Mouse (Mus musculus): Measurements from ENCODE around the gene Gnpnat1. TPM values are rescaled to one million over a fixed set of nuclear protein-coding genes. Genes with fewer than 3 reads are reported as not detected.

Gene Gnpnat1
- polyA plus RNA-seq, 1 experiment from 2014 or later, result 30.2 TPM

- no peak overlapping the region for H3K4me3 ChIP-seq
- no peaks in the 10 kb centered on the region for H3K4me1 ChIP-seq
- no peaks in the 10 kb centered on the region for H3K9me3 ChIP-seq
- no peak overlapping the region for H3K27ac ChIP-seq
- no peaks in the 10 kb centered on the region for H3K27me3 ChIP-seq (replicated peaks)
- 88% methylated on average over 19 of the region's 19 CpGs for WGBS
- ATAC-seq (replicated peaks), result no peak
- no peaks in the 10 kb centered on the region for H3K36me3 ChIP-seq (replicated peaks)
- no peak overlapping the region for H3K4me2 ChIP-seq
- no peak overlapping the region for H3K9ac ChIP-seq
Observed at GRCm38 (mm10) chr14:45438250-45438930, 33.7 kb upstream of the Gnpnat1 start.

GRCm38 (mm10) chr14:45434220-45434619, 29.5 kb upstream of the Gnpnat1 start:
- no peak for ATAC-seq (replicated peaks)
- no peaks in the 10 kb centered on the region for H3K36me3 ChIP-seq (replicated peaks)
- WGBS, result 67% methylated on average over 6 of the region's 6 CpGs
- H3K4me3 ChIP-seq, result no peak overlapping the region
- H3K4me2 ChIP-seq, result no peak overlapping the region
- no peaks in the 10 kb centered on the region for H3K27me3 ChIP-seq (replicated peaks)
- no peak overlapping the region for H3K27ac ChIP-seq
- H3K4me1 ChIP-seq, result no peaks in the 10 kb centered on the region
- H3K9ac ChIP-seq, result no peak overlapping the region
- no peaks in the 10 kb centered on the region for H3K9me3 ChIP-seq

GRCm38 (mm10) chr14:45432003-45432402, 27.3 kb upstream of the Gnpnat1 start:
- H3K27ac ChIP-seq, result no peak overlapping the region
- H3K4me3 ChIP-seq, result no peak overlapping the region
- H3K4me1 ChIP-seq, result no peaks in the 10 kb centered on the region
- no peaks in the 10 kb centered on the region for H3K9me3 ChIP-seq
- H3K36me3 ChIP-seq (replicated peaks), result no peaks in the 10 kb centered on the region
- no peak overlapping the region for H3K9ac ChIP-seq
- no peak overlapping the region for H3K4me2 ChIP-seq
- H3K27me3 ChIP-seq (replicated peaks), result no peaks in the 10 kb centered on the region
- ATAC-seq (replicated peaks), result no peak
- WGBS, result 75% methylated on average over 4 of the region's 4 CpGs

- Histone ChIP-seq H3K27ac (no peak overlapping the region), H3K4me2 (no peak overlapping the region), H3K4me3 (no peak overlapping the region), H3K4me1 (no peaks in the 10 kb centered on the region), H3K36me3 (replicated peaks) (no peaks in the 10 kb centered on the region), H3K9me3 (no peaks in the 10 kb centered on the region), H3K27me3 (replicated peaks) (no peaks in the 10 kb centered on the region), H3K9ac (no peak overlapping the region)
- 91% methylated on average over 13 of the region's 13 CpGs for WGBS
- ATAC-seq (replicated peaks), result no peak
Observed at GRCm38 (mm10) chr14:45430066-45430842, 25.5 kb upstream of the Gnpnat1 start.

- peak; percentile 81 for ATAC-seq (replicated peaks)
- no peak overlapping the region for H3K9ac ChIP-seq
- H3K36me3 ChIP-seq (replicated peaks), result no peaks in the 10 kb centered on the region
- no peaks in the 10 kb centered on the region for H3K9me3 ChIP-seq
- H3K4me1 ChIP-seq, result no peaks in the 10 kb centered on the region
- H3K4me2 ChIP-seq, result no peak overlapping the region
- WGBS, result 7% methylated on average over 5 of the region's 5 CpGs
- H3K27me3 ChIP-seq (replicated peaks), result no peaks in the 10 kb centered on the region
- H3K27ac ChIP-seq, result no peak overlapping the region
- H3K4me3 ChIP-seq, result no peak overlapping the region
Observed at GRCm38 (mm10) chr14:45423220-45423619, 18.5 kb upstream of the Gnpnat1 start.

- no peaks in the 10 kb centered on the region for H3K4me1 ChIP-seq
- 66% methylated on average over 4 of the region's 4 CpGs for WGBS
Observed at GRCm38 (mm10) chr14:45422371-45422770, 17.7 kb upstream of the Gnpnat1 start.

GRCm38 (mm10) chr14:45419323-45419722, 14.6 kb upstream of the Gnpnat1 start:
- Histone ChIP-seq H3K27me3 (replicated peaks) (no peaks in the 10 kb centered on the region), H3K9ac (no peak overlapping the region), H3K36me3 (replicated peaks) (no peaks in the 10 kb centered on the region), H3K4me3 (no peak overlapping the region), H3K9me3 (no peaks in the 10 kb centered on the region), H3K27ac (no peak overlapping the region), H3K4me1 (no peaks in the 10 kb centered on the region), H3K4me2 (no peak overlapping the region)
- no peak for ATAC-seq (replicated peaks)
- WGBS, result 72% methylated on average over 4 of the region's 4 CpGs

More at GRCm38 (mm10) chr14:45422371-45422770, 17.7 kb upstream of the Gnpnat1 start:
- no peak overlapping the region for H3K4me2 ChIP-seq
- H3K27ac ChIP-seq, result no peak overlapping the region
- no peaks in the 10 kb centered on the region for H3K27me3 ChIP-seq (replicated peaks)
- no peaks in the 10 kb centered on the region for H3K36me3 ChIP-seq (replicated peaks)
- H3K9ac ChIP-seq, result no peak overlapping the region
- ATAC-seq (replicated peaks), result 0 out of 2 replicates have a peak, but pooled peaks have one; percentile 24
- no peaks in the 10 kb centered on the region for H3K9me3 ChIP-seq
- H3K4me3 ChIP-seq, result no peak overlapping the region

GRCm38 (mm10) chr14:45418553-45418952, 13.8 kb upstream of the Gnpnat1 start:
- Histone ChIP-seq H3K27me3 (replicated peaks) (no peaks in the 10 kb centered on the region), H3K9me3 (no peaks in the 10 kb centered on the region), H3K36me3 (replicated peaks) (no peaks in the 10 kb centered on the region), H3K4me3 (no peak overlapping the region), H3K27ac (no peak overlapping the region), H3K9ac (no peak overlapping the region), H3K4me1 (no peaks in the 10 kb centered on the region), H3K4me2 (no peak overlapping the region)
- 91% methylated on average over 3 of the region's 3 CpGs for WGBS
- ATAC-seq (replicated peaks), result no peak

GRCm38 (mm10) chr14:45416265-45416664, 11.6 kb upstream of the Gnpnat1 start:
- 90% methylated on average over 4 of the region's 4 CpGs for WGBS
- Histone ChIP-seq H3K4me2 (no peak overlapping the region), H3K9me3 (no peaks in the 10 kb centered on the region), H3K4me3 (no peak overlapping the region), H3K9ac (no peak overlapping the region), H3K27me3 (replicated peaks) (no peaks in the 10 kb centered on the region), H3K4me1 (no peaks in the 10 kb centered on the region), H3K27ac (no peak overlapping the region), H3K36me3 (replicated peaks) (no peaks in the 10 kb centered on the region)
- no peak for ATAC-seq (replicated peaks)

GRCm38 (mm10) chr14:45403651-45404050, 1.1 kb downstream of the Gnpnat1 start:
- H3K27ac ChIP-seq, result no peak overlapping the region
- no peak overlapping the region for H3K9ac ChIP-seq
- H3K4me2 ChIP-seq, result no peak overlapping the region
- no peak overlapping the region for H3K4me3 ChIP-seq
- no peak for ATAC-seq (replicated peaks)
- H3K4me1 ChIP-seq, result no peaks in the 10 kb centered on the region
- H3K9me3 ChIP-seq, result no peaks in the 10 kb centered on the region
- WGBS, result 84% methylated on average over 7 of the region's 7 CpGs
- H3K36me3 ChIP-seq (replicated peaks), result no peaks in the 10 kb centered on the region
- no peaks in the 10 kb centered on the region for H3K27me3 ChIP-seq (replicated peaks)

GRCm38 (mm10) chr14:45399836-45400235, 4.9 kb downstream of the Gnpnat1 start:
- Histone ChIP-seq H3K4me3 (no peak overlapping the region), H3K9ac (no peak overlapping the region)
- WGBS, result 83% methylated on average over 3 of the region's 3 CpGs

GRCm38 (mm10) chr14:45389194-45389593, 15.5 kb downstream of the Gnpnat1 start:
- Histone ChIP-seq H3K9ac (peak overlapping the region; percentile 95), H3K4me3 (peak overlapping the region; percentile 79), H3K27ac (peak overlapping the region; percentile 77), H3K27me3 (replicated peaks) (no peaks in the 10 kb centered on the region), H3K4me2 (peak overlapping the region; percentile 76), H3K9me3 (no peaks in the 10 kb centered on the region), H3K4me1 (peaks cover 11% of the 10 kb centered on the region), H3K36me3 (replicated peaks) (no peaks in the 10 kb centered on the region)
- 15% methylated on average over 3 of the region's 3 CpGs for WGBS
- ATAC-seq (replicated peaks), result peak; percentile 70

More at GRCm38 (mm10) chr14:45399836-45400235, 4.9 kb downstream of the Gnpnat1 start:
- ATAC-seq (replicated peaks), result no peak
- Histone ChIP-seq H3K27ac (no peak overlapping the region), H3K4me1 (no peaks in the 10 kb centered on the region), H3K36me3 (replicated peaks) (no peaks in the 10 kb centered on the region), H3K4me2 (no peak overlapping the region), H3K9me3 (no peaks in the 10 kb centered on the region), H3K27me3 (replicated peaks) (no peaks in the 10 kb centered on the region)
